Mouse (Mus musculus) c-Kit-positive CD71-positive TER-119-positive erythroid progenitor cells, embryonic 14.5 days (primary cell): ENCODE measurements around the gene Lamp1.
A peak's percentile ranks its signal among the peaks of the same experiment; 100 is the strongest.

Experiments used
- DNase-seq: peaks from one replicate; pipeline ENCODE4 v3.0.0-alpha.2; 2013; ENCODE audit warnings: low spot score

Lamp1 gene

GRCm38 (mm10) chr8:13163563-13163962 is 4.6 kb downstream of the Lamp1 start:
- peak; percentile 59 for DNase-seq

GRCm38 (mm10) chr8:13164361-13164760 is 5.4 kb downstream of the Lamp1 start:
- no peak for DNase-seq

DNA sequence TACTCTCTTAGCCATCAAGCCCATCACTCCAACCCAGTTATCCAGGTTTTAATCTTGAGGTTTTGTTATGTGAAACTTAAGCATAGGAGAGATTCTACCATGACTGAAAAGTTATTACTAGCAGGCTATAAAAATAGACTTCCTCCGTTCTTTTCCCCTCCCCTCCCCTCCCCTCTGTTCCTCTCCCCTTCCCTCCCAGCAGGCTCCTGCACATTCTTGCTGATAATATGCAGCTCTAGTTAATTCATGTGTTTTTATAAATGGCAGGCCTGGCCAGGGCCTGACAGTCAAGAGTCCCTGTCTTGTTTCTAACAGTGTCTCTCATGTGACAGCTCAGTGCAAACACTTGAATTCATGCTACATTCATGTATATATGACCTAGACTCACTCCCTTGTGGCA is 11.5 kb downstream of the Lamp1 start:
- DNase-seq: no peak

DNA sequence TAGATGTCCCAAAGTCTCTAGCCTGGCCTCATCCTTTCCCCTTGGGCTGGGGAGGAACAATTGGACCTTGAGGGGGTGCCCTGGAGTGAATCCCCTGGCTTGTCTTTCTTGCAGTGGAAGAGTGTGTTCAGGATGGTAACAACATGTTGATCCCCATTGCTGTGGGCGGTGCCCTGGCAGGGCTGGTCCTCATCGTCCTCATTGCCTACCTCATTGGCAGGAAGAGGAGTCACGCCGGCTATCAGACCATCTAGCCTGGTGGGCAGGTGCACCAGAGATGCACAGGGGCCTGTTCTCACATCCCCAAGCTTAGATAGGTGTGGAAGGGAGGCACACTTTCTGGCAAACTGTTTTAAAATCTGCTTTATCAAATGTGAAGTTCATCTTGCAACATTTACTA is 15.3 kb downstream of the Lamp1 start:
- DNase-seq: no peak

DNA sequence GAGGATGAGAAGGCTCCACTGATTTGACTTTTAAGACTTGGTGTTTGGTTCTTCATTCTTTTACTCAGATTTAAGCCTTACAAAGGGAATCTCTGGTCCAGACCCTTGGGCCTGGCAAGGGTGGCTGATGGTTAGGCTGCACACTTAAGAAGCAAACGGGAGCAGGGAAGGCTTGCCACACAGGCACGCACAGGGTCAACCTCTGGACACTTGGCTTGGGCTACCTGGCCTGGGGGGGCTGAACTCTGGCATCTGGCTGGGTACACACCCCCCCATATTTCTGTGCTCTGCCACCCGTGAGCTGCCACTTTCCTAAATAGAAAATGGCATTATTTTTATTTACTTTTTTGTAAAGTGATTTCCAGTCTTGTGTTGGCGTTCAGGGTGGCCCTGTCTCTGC is 15.8 kb downstream of the Lamp1 start:
- DNase-seq: no peak

GRCm38 (mm10) chr8:13175650-13176049 is 16.7 kb downstream of the Lamp1 start:
- DNase-seq: no peak

DNA sequence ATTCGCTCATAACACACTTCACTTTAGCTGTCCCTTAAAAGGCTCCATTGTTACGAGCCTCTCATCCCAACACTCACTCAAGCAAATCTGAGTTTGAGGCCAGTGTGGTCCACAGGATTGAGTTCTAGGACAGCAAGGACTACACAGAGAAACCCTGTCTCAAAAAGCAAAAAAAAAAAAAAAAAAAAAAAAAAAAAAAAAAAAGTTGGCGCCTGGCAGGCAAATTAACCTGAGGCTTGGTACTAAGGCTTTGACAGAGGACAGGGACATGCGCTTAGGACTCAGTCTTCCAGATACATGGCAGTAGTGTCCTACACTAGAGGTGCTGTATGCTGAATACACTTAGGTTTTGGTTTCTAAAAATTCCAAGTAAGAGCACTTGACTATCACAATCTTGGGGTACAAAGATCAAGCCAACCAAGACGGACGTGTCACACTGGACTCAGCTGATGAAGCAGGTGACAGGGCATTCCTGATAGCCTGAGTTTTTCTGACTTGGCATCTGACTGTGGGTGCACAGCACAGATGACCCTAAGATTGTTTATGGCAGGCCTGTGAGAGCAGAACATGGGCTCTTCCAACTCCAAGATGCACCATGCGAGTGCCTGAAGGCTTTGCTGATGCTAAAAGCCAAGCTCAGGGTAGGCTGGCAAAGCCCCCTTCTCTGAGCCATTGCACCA is 18.4 kb downstream of the Lamp1 start:
- DNase-seq: no peak

DNA sequence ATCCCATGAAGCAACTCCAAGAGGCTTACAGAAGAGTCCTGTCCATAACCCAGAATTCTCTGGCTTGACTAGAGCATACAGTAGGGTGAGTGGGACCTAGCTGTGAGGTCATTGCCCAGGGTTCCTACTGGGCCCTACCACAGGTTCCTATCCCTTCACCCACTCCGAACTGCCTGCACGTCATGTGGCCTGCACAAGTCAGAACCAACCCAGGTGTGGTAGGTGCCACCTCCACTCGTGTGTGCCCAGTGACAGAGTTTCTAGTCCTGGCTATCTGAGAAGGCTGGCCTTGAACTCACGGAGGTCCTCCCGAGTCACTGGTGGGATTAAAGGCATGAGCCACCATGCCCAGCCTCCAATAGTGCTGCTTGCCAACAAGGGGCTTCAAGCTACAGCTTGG is 19.2 kb downstream of the Lamp1 start:
- DNase-seq: no peak

DNA sequence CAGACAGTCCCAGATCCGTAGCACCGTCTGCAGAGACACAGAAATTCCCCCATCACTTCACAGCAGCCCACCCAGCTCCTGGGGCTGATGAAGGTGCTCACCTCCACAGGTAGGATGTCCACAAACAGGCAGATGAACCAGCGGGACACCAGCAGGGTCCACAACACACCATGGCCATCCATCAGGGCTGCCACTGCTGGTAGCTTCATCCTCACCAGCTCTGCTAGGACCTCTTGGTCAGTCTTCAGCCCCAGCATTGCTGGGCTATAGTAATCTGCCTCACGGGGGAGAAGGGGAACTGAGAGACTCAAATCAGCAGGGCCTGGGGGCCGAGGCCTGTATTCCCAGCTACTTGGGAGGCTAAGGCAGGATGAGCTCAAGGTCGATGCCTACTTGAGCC is 20.5 kb downstream of the Lamp1 start:
- DNase-seq: no peak

DNA sequence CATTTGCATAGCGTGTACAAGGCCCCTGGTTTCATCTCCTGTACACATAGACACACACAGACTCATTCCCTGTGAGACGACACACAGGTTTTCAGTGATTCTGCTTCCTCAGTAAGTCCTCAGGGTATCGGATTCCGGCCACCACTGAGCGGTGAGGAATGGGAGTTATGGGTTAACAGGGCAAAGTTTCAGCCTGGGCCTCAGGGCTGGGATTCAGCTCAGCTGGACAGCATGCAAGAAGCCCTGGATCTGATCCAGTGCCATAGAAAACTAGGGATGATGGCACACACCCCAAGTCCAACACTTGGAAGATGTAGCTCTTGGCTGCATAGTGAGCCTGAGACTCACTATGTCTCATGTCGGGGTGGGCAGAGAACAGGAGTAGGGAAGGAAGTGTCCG is 21.0 kb downstream of the Lamp1 start:
- no peak for DNase-seq

GRCm38 (mm10) chr8:13180408-13180807 is 21.4 kb downstream of the Lamp1 start:
- DNase-seq: no peak

- DNase-seq: no peak
These were observed 22.1 kb downstream of the Lamp1 start for GRCm38 (mm10) chr8:13180911-13181690.

DNA sequence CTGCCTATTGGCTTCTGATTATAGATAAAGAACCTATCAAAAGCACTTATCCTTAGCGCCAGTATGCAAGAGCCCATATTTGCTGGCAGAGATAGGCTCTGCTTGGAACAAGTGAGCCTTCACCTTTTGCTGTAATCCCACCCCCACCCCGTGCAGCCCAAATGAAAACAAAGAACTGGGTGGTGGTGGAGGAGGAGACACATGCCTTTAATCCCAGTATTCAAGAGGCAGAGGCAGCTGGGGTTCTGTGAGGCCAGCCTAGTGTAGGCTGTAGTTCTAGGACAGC is 22.7 kb downstream of the Lamp1 start:
- DNase-seq: no peak

DNA sequence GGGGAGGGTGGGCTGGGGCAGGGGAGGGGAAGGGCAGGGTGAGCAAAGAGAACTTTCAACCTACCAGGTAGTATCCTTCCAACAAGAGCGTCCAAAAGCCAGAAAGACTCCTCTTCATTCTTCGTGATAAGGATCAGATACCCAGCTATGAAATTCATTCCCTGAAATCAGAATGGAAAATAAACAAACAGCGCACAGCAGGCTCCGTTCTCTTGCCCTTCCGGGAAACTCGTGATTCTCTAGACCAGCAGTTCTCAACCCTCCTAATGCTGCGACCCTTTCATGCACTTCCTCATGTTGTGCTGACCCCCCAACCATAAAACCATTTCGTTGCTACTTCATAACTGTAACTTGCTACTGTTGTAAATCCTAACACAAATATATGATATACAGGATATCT is 27.9 kb downstream of the Lamp1 start:
- DNase-seq: no peak

DNA sequence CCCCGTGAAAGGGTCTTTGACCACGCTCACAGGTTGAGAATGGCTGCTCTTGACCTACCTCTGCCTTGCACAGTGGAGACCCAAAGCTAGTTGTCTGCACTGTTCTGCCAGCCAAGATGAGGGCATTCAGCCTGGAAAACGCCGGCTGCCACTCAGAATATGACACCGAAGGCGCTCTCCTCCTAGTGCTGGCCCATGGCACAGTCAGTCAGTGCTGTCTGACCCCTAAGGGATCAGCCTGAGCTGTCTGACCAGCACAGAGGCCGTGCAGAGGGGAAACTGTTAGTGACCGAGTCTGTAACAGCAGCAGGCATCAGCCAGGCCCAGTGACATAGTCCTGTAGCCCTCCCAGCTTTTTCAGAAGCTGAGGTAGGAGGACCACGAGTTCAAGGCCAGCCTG is 28.3 kb downstream of the Lamp1 start:
- DNase-seq: no peak

DNA sequence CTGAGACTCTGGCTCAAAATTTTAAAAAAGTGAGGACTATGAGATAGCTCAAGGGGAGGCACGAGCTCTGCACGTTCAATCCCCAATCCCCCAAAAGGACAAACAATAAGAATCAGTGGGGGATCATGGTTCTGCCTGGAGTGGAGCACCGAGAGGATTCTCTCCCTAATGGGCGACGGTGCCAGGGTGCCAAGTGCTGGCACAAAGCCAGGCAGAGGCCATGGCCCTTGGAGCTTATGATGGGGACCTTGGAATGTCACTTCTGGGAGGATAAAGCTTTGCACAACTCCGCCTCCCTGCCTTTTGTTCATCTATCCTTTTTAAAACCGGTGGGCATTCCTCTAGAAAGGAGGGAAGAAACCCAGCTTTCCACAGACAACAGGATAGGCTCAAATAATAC is 28.7 kb downstream of the Lamp1 start:
- DNase-seq: no peak

- no peak for DNase-seq
These were observed 29.1 kb downstream of the Lamp1 start for GRCm38 (mm10) chr8:13188052-13188555.

DNA sequence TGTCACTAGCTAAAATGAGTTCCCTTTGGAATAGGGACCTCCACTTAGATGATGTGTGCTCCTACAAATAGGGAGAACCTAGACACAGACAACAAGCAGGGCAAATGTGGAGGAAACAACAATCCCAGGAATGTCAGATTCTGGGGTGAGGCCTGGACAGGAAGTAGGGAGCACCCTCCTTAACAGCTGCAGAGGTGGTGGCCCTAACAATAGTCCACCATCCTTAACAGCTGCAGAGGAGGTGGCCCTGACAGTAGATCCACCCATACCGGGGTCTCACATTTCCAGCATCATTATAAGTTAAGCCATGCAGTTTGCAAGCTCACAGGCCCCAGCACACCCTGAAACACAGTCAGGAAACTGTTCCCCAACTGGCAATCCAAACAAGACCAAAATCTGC is 29.9 kb downstream of the Lamp1 start:
- no peak for DNase-seq

GRCm38 (mm10) chr8:13190235-13190634 is 31.3 kb downstream of the Lamp1 start:
- no peak for DNase-seq

DNA sequence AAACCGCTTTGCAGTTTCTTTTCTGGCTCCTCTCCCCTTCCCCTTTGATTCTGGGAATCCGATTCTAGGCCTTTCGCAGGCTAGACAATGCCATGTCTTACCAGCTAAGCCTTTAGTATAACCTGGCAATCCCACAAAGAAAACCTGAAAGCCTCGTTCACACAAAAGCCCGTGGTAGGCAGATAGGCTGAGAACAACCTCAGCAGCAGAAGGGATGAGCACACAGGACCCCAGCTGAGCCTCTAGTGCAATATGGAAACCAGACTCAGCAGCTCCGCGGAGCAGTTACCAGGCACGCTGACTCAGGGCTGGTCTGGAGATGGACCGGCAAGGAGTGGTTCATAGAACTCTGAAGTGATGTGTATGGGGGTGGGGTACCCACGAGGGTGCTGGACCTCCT is 35.9 kb downstream of the Lamp1 start:
- DNase-seq: no peak

DNA sequence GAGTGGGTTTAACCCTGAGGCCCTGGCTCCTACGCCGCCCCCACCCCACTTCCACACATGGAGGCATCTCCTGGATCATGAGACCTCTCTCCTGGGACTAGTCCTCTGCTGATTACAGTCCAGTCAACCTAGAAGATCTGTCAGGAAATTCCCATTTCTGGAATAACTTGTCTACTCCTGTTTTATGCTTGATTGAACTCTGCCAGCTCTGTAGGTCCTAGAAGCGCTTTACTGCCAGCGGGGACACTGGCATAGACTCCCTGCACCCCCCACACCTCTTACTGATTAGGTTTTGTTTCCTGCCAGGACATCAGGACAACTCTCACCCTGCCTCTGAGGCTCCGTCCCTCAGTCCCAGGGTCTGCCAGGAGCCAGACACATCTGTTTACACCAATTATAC is 38.5 kb downstream of the Lamp1 start:
- no peak for DNase-seq

GRCm38 (mm10) chr8:13199385-13200061 is 40.6 kb downstream of the Lamp1 start:
- DNase-seq: no peak

DNA sequence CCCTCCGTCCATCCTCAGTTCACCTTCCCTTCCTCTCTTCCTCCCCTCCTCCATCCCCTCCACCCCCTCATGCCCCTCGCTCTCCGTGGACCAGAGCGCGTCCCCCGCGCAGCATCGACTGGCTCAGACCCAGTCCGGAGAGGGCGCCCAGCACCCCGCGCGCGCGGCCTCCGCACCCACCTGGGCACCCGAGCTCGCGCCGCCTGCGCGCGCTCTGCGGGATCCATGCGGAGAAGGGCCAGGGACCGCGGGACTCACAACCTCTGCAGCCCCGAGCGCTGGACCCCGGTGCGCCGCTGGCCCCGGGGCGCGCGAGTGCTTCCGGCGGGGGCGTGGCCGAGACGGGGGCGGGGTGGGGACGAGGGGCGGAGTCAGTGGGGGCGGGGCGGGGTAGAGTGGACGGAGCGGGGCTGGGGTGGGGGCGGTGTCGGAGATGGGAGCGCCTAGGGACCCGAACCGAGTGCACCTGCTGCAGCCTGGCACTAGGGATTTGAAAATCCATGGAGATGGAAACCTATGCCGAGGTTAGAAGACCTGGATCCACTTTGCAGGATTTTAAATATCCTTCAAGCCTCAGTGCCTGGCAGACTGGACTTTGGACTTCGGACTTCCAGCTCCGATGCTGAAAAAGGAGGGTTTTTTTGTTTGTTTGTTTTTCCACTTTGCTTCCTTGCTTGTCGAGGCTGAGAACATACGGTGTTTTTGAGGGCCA is 41.5 kb downstream of the Lamp1 start, which contains the start of gene Grtp1:
Grtp1 (minus strand) TSS at position 320 of the 712 bp plus-strand sequence.
- DNase-seq: peak; percentile 42
